Mouse (Mus musculus) embryonic facial prominence, embryonic 11.5 days (tissue): Measurements from ENCODE around the gene Mapk1ip1l. TPM values are rescaled to one million over a fixed set of nuclear protein-coding genes. Genes with fewer than 3 reads are reported as not detected.

Experiments used
- ATAC-seq: fragments of 200-750 bp; cut with Nextera tagmentation; replicated peaks from 2 replicates; pipeline ENCODE4 v1.8.0; 2017; ENCODE audit warnings: low read depth; ENCODE audit not compliant: insufficient number of reproducible peaks, low FRiP score, low TSS enrichment
- DNase-seq: peaks from one replicate; pipeline ENCODE4 v3.0.0-alpha.2; 2015; ENCODE audit warnings: low spot score
- H3K27ac ChIP-seq: fragments of 300-500 bp; sonication (generic); replicated peaks from 2 replicates; pipeline ENCODE4 v1.5.1; 2014; ENCODE audit warnings: mild to moderate bottlenecking, low read depth, low read length, control low read depth
- H3K27me3 ChIP-seq: fragments of 300-500 bp; sonication (generic); 2 replicates; pipeline ENCODE4 v1.6.1; 2014; ENCODE audit warnings: mild to moderate bottlenecking, low read length, moderate library complexity, mixed read lengths; ENCODE audit not compliant: control insufficient read depth, insufficient read depth
- H3K36me3 ChIP-seq: fragments of 300-500 bp; sonication (generic); replicated peaks from 2 replicates; pipeline ENCODE4 v1.6.1; 2014; ENCODE audit warnings: low read depth, mild to moderate bottlenecking, low read length, moderate library complexity, mixed read lengths; ENCODE audit not compliant: control insufficient read depth, insufficient read depth
- H3K4me1 ChIP-seq: fragments of 300-500 bp; sonication (generic); 2 replicates; pipeline ENCODE4 v1.6.1; 2014; ENCODE audit warnings: low read length, mixed read lengths; ENCODE audit not compliant: control insufficient read depth, insufficient read depth
- H3K4me2 ChIP-seq: fragments of 300-500 bp; sonication (generic); 2 replicates; pipeline ENCODE4 v1.6.1; 2014; ENCODE audit warnings: low read depth, mild to moderate bottlenecking, control low read depth, low read length, moderate library complexity
- H3K4me3 ChIP-seq: fragments of 300-500 bp; sonication (generic); 2 replicates; pipeline ENCODE4 v1.5.1; 2014; ENCODE audit warnings: low read depth, low read length, control low read depth
- H3K9ac ChIP-seq: fragments of 300-500 bp; sonication (generic); replicated peaks from 2 replicates; pipeline ENCODE4 v1.6.1; 2014; ENCODE audit warnings: mild to moderate bottlenecking, control low read depth, low read length
- H3K9me3 ChIP-seq: fragments of 300-500 bp; sonication (generic); replicated peaks from 2 replicates; pipeline ENCODE4 v1.6.1; 2016; ENCODE audit warnings: mild to moderate bottlenecking, low read length, inconsistent platforms, mixed read lengths; ENCODE audit not compliant: control insufficient read depth
- WGBS: fragments of 180-500 bp; shearing (Covaris S2); extraction: QIAGEN DNeasy Blood & Tissue Kit; methylation state at CpG from one replicate; pipeline ENCODE4 v1.1.7; 2014; 5-methylcytosine and 5-hydroxymethylcytosine counted together
- polyA plus RNA-seq: library from polyadenylated mRNA; unstranded; fragments of >200 nt; fragmentation: Nextera tagmentation; extraction: Ambion mirVana; gene quantifications from 2 replicates; pipeline ENCODE4 v1.2.1, GENCODE M21; 2014

Mapk1ip1l gene
- polyA plus RNA-seq, 1 experiment from 2014 or later = 104 TPM

DNA sequence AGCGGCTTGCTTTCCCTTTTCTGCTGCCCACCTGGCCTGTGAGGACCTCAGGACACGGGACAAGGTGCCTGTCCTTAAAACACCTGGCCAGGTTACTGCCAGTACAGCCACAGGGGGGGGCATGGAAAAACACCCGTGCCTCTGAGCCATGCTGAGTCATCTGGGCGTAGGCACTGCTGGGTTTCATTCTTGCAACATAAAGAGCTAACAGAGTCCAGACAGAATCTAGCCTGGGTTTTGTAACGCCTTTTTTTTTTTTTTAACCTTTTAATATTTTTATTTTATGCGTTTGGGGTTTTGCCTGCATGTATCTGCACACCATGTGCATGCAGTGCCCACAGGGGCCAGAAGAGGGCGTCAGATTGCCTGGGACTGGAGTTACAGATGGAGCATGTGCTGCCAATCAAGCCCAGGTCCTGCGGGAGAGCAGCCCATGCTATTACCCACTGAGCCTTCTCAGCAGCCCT lies 56.1 kb downstream of the Mapk1ip1l start:
- no peaks in the 10 kb centered on the region for H3K36me3 ChIP-seq

DNA sequence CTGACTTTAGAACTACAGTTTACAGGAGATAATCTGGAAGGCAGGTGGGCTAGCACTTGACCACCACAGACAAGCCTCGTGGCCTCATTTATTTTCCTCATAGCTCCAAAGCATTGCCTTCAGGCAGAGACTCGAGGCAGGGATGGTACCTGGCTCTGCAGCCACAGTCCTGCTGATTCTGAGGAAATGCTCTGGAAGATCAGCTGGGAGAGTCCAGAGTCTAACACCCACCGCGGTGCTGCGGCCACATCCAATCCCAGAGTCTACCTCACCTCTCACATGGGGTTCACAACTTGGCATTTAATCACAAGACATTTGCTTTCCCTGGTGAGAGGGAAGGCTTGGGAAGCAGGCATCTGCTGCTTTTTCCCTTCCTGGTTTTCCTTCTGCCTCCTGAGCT lies 56.9 kb downstream of the Mapk1ip1l start:
- no peaks in the 10 kb centered on the region for H3K9me3 ChIP-seq
- H3K36me3 ChIP-seq = no peaks in the 10 kb centered on the region
- WGBS = 80% methylated on average over 5 of the region's 5 CpGs
- no peaks in the 10 kb centered on the region for H3K27me3 ChIP-seq
- no peak overlapping the region for H3K27ac ChIP-seq
- no peak overlapping the region for H3K4me3 ChIP-seq
- DNase-seq = no peak
- H3K4me1 ChIP-seq = no peaks in the 10 kb centered on the region
- H3K4me2 ChIP-seq = no peak overlapping the region
- H3K9ac ChIP-seq = no peak overlapping the region
- no peak for ATAC-seq

More for the DNA sequence above, 56.1 kb downstream of the Mapk1ip1l start:
- Histone ChIP-seq H3K9ac (no peak overlapping the region), H3K27ac (no peak overlapping the region), H3K9me3 (no peaks in the 10 kb centered on the region), H3K4me1 (no peaks in the 10 kb centered on the region), H3K4me2 (no peak overlapping the region), H3K4me3 (no peak overlapping the region), H3K27me3 (no peaks in the 10 kb centered on the region)
- DNase-seq = no peak
- WGBS = 67% methylated on average over 8 of the region's 8 CpGs
- ATAC-seq = no peak

- ATAC-seq (no peak), DNase-seq (no peak)
- H3K4me3 ChIP-seq = no peak overlapping the region
- no peaks in the 10 kb centered on the region for H3K9me3 ChIP-seq
- 75% methylated on average over 3 of the region's 3 CpGs for WGBS
- H3K36me3 ChIP-seq = no peaks in the 10 kb centered on the region
- no peaks in the 10 kb centered on the region for H3K4me1 ChIP-seq
- no peaks in the 10 kb centered on the region for H3K27me3 ChIP-seq
- no peak overlapping the region for H3K27ac ChIP-seq
- H3K9ac ChIP-seq = no peak overlapping the region
- no peak overlapping the region for H3K4me2 ChIP-seq
Observed at GRCm38 (mm10) chr14:47356622-47357021, 58.6 kb downstream of the Mapk1ip1l start.

- ATAC-seq (no peak), DNase-seq (no peak)
- Histone ChIP-seq H3K27ac (no peak overlapping the region), H3K9ac (no peak overlapping the region), H3K9me3 (no peaks in the 10 kb centered on the region), H3K4me1 (no peaks in the 10 kb centered on the region), H3K4me2 (no peak overlapping the region), H3K36me3 (no peaks in the 10 kb centered on the region), H3K27me3 (no peaks in the 10 kb centered on the region), H3K4me3 (no peak overlapping the region)
- WGBS = 78% methylated on average over 3 of the region's 3 CpGs
Observed at GRCm38 (mm10) chr14:47359610-47360009, 61.5 kb downstream of the Mapk1ip1l start.

DNA sequence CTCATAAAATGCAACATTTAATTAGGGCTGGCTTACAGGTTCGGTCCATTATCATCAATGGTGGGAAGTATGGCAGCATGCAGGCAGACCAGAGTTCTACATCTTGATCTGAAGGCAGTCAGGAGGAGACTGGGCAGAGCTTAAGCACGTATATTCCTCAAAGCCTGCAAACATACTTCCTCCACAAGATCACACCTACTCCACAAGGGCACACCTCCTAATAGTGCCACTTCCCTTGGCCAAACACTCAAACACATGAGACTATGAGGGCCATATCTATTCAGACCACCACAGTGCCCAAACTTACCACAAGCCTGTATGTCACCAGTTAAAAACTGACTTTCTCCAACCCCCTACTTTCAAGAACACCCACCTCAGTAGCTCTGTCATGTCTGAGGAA lies 63.4 kb downstream of the Mapk1ip1l start:
- Histone ChIP-seq H3K27me3 (no peaks in the 10 kb centered on the region), H3K27ac (no peak overlapping the region), H3K36me3 (no peaks in the 10 kb centered on the region), H3K4me2 (no peak overlapping the region), H3K9ac (no peak overlapping the region), H3K4me1 (no peaks in the 10 kb centered on the region), H3K9me3 (no peaks in the 10 kb centered on the region), H3K4me3 (no peak overlapping the region)
- WGBS = 84% methylated on average over 2 of the region's 2 CpGs
- ATAC-seq = no peak
- DNase-seq = no peak

DNA sequence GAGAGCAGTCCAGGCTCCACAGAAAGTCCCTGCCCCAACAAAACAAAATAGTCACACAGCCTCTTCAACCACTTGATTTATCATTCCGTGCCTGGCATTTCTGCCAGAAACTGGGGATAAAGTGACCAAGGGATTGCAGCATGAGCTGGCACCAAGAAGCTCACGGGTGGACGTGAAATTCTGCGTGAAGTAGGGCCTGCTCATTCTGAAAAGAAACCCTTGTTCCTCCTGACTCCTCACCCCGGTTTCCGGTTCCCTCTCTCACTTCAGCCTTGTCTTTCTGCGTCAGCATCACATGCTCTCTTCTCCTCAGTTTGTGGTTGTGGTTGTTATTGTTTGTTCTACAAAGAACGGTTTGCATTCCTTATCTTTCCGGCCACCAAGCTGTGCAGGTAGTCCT lies 63.8 kb downstream of the Mapk1ip1l start:
- H3K36me3 ChIP-seq = no peaks in the 10 kb centered on the region
- no peak overlapping the region for H3K4me3 ChIP-seq
- H3K4me2 ChIP-seq = no peak overlapping the region
- no peak overlapping the region for H3K9ac ChIP-seq
- H3K9me3 ChIP-seq = no peaks in the 10 kb centered on the region
- WGBS = 85% methylated on average over 9 of the region's 9 CpGs
- DNase-seq (no peak), ATAC-seq (no peak)
- H3K27ac ChIP-seq = no peak overlapping the region
- no peaks in the 10 kb centered on the region for H3K27me3 ChIP-seq
- H3K4me1 ChIP-seq = no peaks in the 10 kb centered on the region

DNA sequence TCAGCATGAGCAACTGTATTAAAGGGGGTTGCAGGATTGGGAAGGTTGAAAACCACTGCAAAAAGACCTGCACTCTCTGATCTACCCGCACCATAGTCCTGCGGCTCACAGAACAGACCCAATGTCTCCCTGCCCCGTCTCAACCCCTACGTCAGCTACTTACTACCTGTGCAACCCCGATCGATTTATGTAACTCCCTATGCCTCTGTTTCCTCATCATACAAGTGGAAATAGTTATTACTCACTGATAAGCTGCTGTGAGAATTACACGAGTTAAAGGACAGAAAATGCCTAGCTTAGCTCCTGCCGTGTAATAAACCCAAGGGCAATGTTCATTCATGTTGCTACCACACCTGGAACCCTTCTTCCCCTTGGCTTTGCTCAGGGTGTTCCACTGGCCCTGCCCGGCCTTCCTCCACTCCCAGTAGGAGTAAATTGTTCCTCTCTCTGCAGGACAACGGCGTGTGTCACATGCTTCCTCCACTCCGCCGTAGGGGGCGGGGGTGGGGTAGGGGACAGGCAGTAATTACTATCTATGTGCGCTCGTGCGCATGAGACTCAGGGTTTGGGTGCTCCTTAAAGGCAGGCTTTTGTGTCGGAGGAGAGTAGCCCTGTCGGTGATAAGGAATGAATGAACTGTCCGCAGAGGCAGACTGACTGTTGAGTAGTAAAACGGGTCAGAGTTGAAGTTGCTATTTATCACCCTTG lies 66.8 kb downstream of the Mapk1ip1l start:
- Histone ChIP-seq H3K9ac (no peak overlapping the region), H3K4me3 (no peak overlapping the region), H3K27me3 (no peaks in the 10 kb centered on the region), H3K4me1 (no peaks in the 10 kb centered on the region), H3K9me3 (no peaks in the 10 kb centered on the region), H3K36me3 (no peaks in the 10 kb centered on the region), H3K4me2 (no peak overlapping the region), H3K27ac (no peak overlapping the region)
- WGBS = 45% methylated on average over 21 of the region's 21 CpGs
- DNase-seq = no peak
- no peak for ATAC-seq

GRCm38 (mm10) chr14:47366881-47367321 lies 68.8 kb downstream of the Mapk1ip1l start:
- no peak overlapping the region for H3K27ac ChIP-seq
- H3K36me3 ChIP-seq = no peaks in the 10 kb centered on the region
- WGBS = 75% methylated on average over 7 of the region's 7 CpGs
- no peak overlapping the region for H3K4me3 ChIP-seq
- H3K27me3 ChIP-seq = no peaks in the 10 kb centered on the region
- no peak overlapping the region for H3K4me2 ChIP-seq
- H3K9me3 ChIP-seq = no peaks in the 10 kb centered on the region
- H3K9ac ChIP-seq = no peak overlapping the region
- no peaks in the 10 kb centered on the region for H3K4me1 ChIP-seq
- no peak for DNase-seq
- no peak for ATAC-seq
